Mouse (Mus musculus): ENCODE measurements around the gene Trit1.

- TF ChIP-seq CHD2 (IDR thresholded peaks at IDR 0.05; ENCODE audit: low read depth, low read length): no peak
- no peak for TF ChIP-seq HCFC1 (IDR thresholded peaks at IDR 0.05; ENCODE audit: borderline replicate concordance, insufficient read depth, low read length)
- TF ChIP-seq MAFK (IDR thresholded peaks at IDR 0.05; ENCODE audit: insufficient read depth, low read depth, low read length): no peak
- TF ChIP-seq ZC3H11A (IDR thresholded peaks at IDR 0.05; ENCODE audit: borderline replicate concordance, low read depth, low read length): no peak
- no peak for TF ChIP-seq ZNF384 (IDR thresholded peaks at IDR 0.05; ENCODE audit: low read depth, low read length)
Observed at GRCm38 (mm10) chr4:123026161-123026560, 9.8 kb downstream of the Trit1 start.

Data from ES-E14 (cell line).